Comparison of ENCODE assay signal across 20 mouse cellular contexts in the genomic region with DNA sequence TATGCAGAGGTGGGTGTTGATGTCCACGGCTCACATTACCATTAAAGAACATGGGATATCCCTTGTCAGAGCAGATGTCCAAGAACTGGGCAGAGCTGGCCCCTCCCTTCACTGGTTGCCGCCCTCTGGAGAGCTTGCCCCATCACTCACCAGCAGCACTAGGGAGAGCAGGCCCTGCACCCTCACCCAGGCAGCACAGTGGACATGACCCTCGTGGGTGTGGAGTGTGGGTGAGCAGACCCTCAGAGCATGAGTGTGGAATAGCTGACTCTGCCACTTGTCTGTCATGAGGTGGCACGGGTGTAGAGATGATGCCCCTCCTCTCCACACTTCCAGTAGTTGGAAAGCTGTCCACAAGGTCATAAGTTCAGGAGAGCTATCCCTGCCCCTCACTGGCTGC. TPM values are rescaled to one million over a fixed set of nuclear protein-coding genes. Genes with fewer than 3 reads are reported as not detected.
DNase-seq lines count a peak whose midpoint lies in the region; ATAC-seq and TF ChIP-seq lines count a peak whose summit lies in the region.
"Had no signal": no experiment of that assay in that cellular context is flagged by ENCODE, and none has a peak within 500 bp of the region (broad histone marks: within the 10 kb centered on the region; RNA-seq: fewer than 3 reads in every experiment).

No protein-coding gene starts in this region.

- H3K4me2 ChIP-seq in kidney, postnatal 0 days (ENCODE audit: low read length), result no peak overlapping the region
- H3K4me2 ChIP-seq in lung, embryonic 15.5 days, result no peak overlapping the region
- no peak overlapping the region for H3K4me2 ChIP-seq in limb, embryonic 15.5 days
- no peak overlapping the region for H3K4me2 ChIP-seq in forebrain, embryonic 15.5 days (replicated peaks)
- H3K4me2 ChIP-seq: forebrain, embryonic 13.5 days; hindbrain, embryonic 12.5 days had no signal

- no peak overlapping the region for H3K4me3 ChIP-seq in kidney, postnatal 0 days (replicated peaks; ENCODE audit: low read depth, low read length)
- H3K4me3 ChIP-seq in lung, embryonic 15.5 days, result no peak overlapping the region
- no peak overlapping the region for H3K4me3 ChIP-seq in limb, embryonic 15.5 days
- no peak overlapping the region for H3K4me3 ChIP-seq in forebrain, embryonic 15.5 days
- H3K4me3 ChIP-seq: forebrain, embryonic 13.5 days; gastrocnemius, adult 2 months; hindbrain, embryonic 12.5 days had no signal

- no peak for TF ChIP-seq CTCF in kidney, postnatal 0 days (IDR thresholded peaks at IDR 0.05; ENCODE audit: low read depth)

- WGBS in kidney, postnatal 0 days, result 45% methylated on average over 4 of the region's 4 CpGs
- WGBS in lung, embryonic 15.5 days, result 47% methylated on average over 4 of the region's 4 CpGs
- WGBS in limb, embryonic 15.5 days, result 63% methylated on average over 4 of the region's 4 CpGs
- WGBS in forebrain, embryonic 15.5 days, result 71% methylated on average over 4 of the region's 4 CpGs

- H3K4me1 ChIP-seq in kidney, postnatal 0 days (replicated peaks; ENCODE audit: insufficient read depth, low read length), result peaks cover 5% of the 10 kb centered on the region; the same call in 1 of the 2 replicates
- H3K4me1 ChIP-seq in lung, embryonic 15.5 days, result peaks cover 5% of the 10 kb centered on the region
- peaks cover 7% of the 10 kb centered on the region for H3K4me1 ChIP-seq in limb, embryonic 15.5 days
- H3K4me1 ChIP-seq in forebrain, embryonic 15.5 days, result peaks cover 6% of the 10 kb centered on the region

- no peaks in the 10 kb centered on the region for H3K9me3 ChIP-seq in kidney, postnatal 0 days (replicated peaks; ENCODE audit: low read length)
- no peaks in the 10 kb centered on the region for H3K9me3 ChIP-seq in lung, embryonic 15.5 days
- H3K9me3 ChIP-seq in limb, embryonic 15.5 days, result no peaks in the 10 kb centered on the region
- H3K9me3 ChIP-seq in forebrain, embryonic 15.5 days, result no peaks in the 10 kb centered on the region
- H3K9me3 ChIP-seq: forebrain, embryonic 13.5 days; hindbrain, embryonic 12.5 days had no signal

- no peak for DNase-seq in kidney, postnatal 0 days (ENCODE audit: low spot score)
- no peak for DNase-seq in kidney, postnatal 14 days
- no peak for DNase-seq in lung, postnatal 36 days
- DNase-seq: adrenal gland, adult 2 months; adrenal gland, postnatal 25 days; cerebellum, adult 18-20 months; cerebellum, adult 9-11 months; cerebellum, postnatal 36 days; gastrocnemius, adult 2 months; gastrocnemius, postnatal 25 days; heart, postnatal 10 days; heart, postnatal 4 days had no signal

- H3K27ac ChIP-seq in kidney, postnatal 0 days, result no peak overlapping the region
- no peak overlapping the region for H3K27ac ChIP-seq in lung, embryonic 15.5 days
- no peak overlapping the region for H3K27ac ChIP-seq in limb, embryonic 15.5 days
- no peak overlapping the region for H3K27ac ChIP-seq in forebrain, embryonic 15.5 days (replicated peaks)
- H3K27ac ChIP-seq: forebrain, embryonic 13.5 days; gastrocnemius, adult 2 months; hindbrain, embryonic 12.5 days had no signal

- no peaks in the 10 kb centered on the region for H3K36me3 ChIP-seq in kidney, postnatal 0 days (ENCODE audit: insufficient read depth, low read length)
- no peaks in the 10 kb centered on the region for H3K36me3 ChIP-seq in lung, embryonic 15.5 days
- no peaks in the 10 kb centered on the region for H3K36me3 ChIP-seq in limb, embryonic 15.5 days
- H3K36me3 ChIP-seq in forebrain, embryonic 15.5 days, result no peaks in the 10 kb centered on the region
- H3K36me3 ChIP-seq: hindbrain, embryonic 12.5 days had no signal

- peaks cover 26% of the 10 kb centered on the region for H3K27me3 ChIP-seq in kidney, postnatal 0 days (ENCODE audit: insufficient read depth, low read length)
- peaks cover 57% of the 10 kb centered on the region for H3K27me3 ChIP-seq in lung, embryonic 15.5 days
- peaks cover 69% of the 10 kb centered on the region for H3K27me3 ChIP-seq in limb, embryonic 15.5 days
- peaks cover 48% of the 10 kb centered on the region for H3K27me3 ChIP-seq in forebrain, embryonic 15.5 days

- no peak overlapping the region for H3K9ac ChIP-seq in kidney, postnatal 0 days (ENCODE audit: low read depth, low read length)
- H3K9ac ChIP-seq in lung, embryonic 15.5 days, result no peak overlapping the region
- no peak overlapping the region for H3K9ac ChIP-seq in limb, embryonic 15.5 days
- H3K9ac ChIP-seq in forebrain, embryonic 15.5 days (replicated peaks), result no peak overlapping the region
- H3K9ac ChIP-seq: forebrain, embryonic 13.5 days; hindbrain, embryonic 12.5 days had no signal

- ATAC-seq in kidney, postnatal 0 days (replicated peaks; ENCODE audit: low FRiP score, low read depth), result 0 out of 2 replicates have a peak, but pooled peaks have one; percentile 16
- 0 out of 2 replicates have a peak, but pooled peaks have one; percentile 23 for ATAC-seq in lung, embryonic 15.5 days (ENCODE audit: borderline replicate concordance, extremely low read depth, low FRiP score, low TSS enrichment)
- peak; percentile 59; the same call in 1 of the 2 replicates for ATAC-seq in erythroblast, adult 5-6 weeks (replicated peaks; ENCODE audit: low FRiP score, poor library complexity, severe bottlenecking)
- ATAC-seq in limb, embryonic 15.5 days (ENCODE audit: insufficient number of reproducible peaks, low FRiP score, low TSS enrichment, low read depth), result 0 out of 2 replicates have a peak, but pooled peaks have one; percentile 20
- ATAC-seq in forebrain, embryonic 15.5 days (replicated peaks), result no peak
- ATAC-seq: forebrain, embryonic 13.5 days; hindbrain, embryonic 16.5 days had no signal

RNA-seq across cellular contexts. Expression of gene Trp73, which starts 5.2 kb away (rescaled TPM):
- 0.25 and 0.26 TPM in 2 replicates for polyA plus RNA-seq in kidney, postnatal 0 days (2015; fragmentation: Nextera tagmentation; extraction: Ambion mirVana)
- 1.6 and 1.8 TPM in 2 replicates for polyA plus RNA-seq in lung, embryonic 15.5 days (2015; fragmentation: Nextera tagmentation; extraction: Ambion mirVana)
- not detected in 2 replicates for total RNA-seq in erythroblast, adult 5-6 weeks (2015; ENCODE audit: low replicate concordance)
- total RNA-seq in erythroblast, adult 5-6 weeks (2017; ENCODE audit: low replicate concordance), result not detected in 2 replicates
- polyA plus RNA-seq in limb, embryonic 15.5 days (2015; fragmentation: Nextera tagmentation; extraction: Ambion mirVana), result 3.4 and 3.9 TPM in 2 replicates
- polyA plus RNA-seq in forebrain, embryonic 15.5 days (2015; fragmentation: Nextera tagmentation; extraction: Ambion mirVana), result 5.6 and 5.9 TPM in 2 replicates
- total RNA-seq: adrenal gland, adult 2 months; adrenal gland, postnatal 25 days; gastrocnemius, adult 2 months; granulocyte monocyte progenitor cell, adult 5-6 weeks; heart, postnatal 4 days had no signal

RNA-seq across cellular contexts. Expression of gene Wrap73, which starts 7.4 kb away (rescaled TPM):
- polyA plus RNA-seq in kidney, postnatal 0 days (2015; fragmentation: Nextera tagmentation; extraction: Ambion mirVana), result 28.5 and 31.8 TPM in 2 replicates
- 39.5 and 41.7 TPM in 2 replicates for polyA plus RNA-seq in lung, embryonic 15.5 days (2015; fragmentation: Nextera tagmentation; extraction: Ambion mirVana)
- 1.5 and 2.3 TPM in 2 replicates for total RNA-seq in erythroblast, adult 5-6 weeks (2015; ENCODE audit: low replicate concordance)
- 2.6 and 4.5 TPM in 2 replicates for total RNA-seq in erythroblast, adult 5-6 weeks (2017; ENCODE audit: low replicate concordance)
- 38.5 and 39.9 TPM in 2 replicates for polyA plus RNA-seq in limb, embryonic 15.5 days (2015; fragmentation: Nextera tagmentation; extraction: Ambion mirVana)
- 58.3 and 62.1 TPM in 2 replicates for polyA plus RNA-seq in forebrain, embryonic 15.5 days (2015; fragmentation: Nextera tagmentation; extraction: Ambion mirVana)

RNA-seq across cellular contexts. Expression of gene Tprgl, which starts 25.7 kb away (rescaled TPM):
- polyA plus RNA-seq in kidney, postnatal 0 days (2015; fragmentation: Nextera tagmentation; extraction: Ambion mirVana), result 154 and 172 TPM in 2 replicates
- polyA plus RNA-seq in lung, embryonic 15.5 days (2015; fragmentation: Nextera tagmentation; extraction: Ambion mirVana), result 141 and 143 TPM in 2 replicates
- 75.2 and 117 TPM in 2 replicates for total RNA-seq in erythroblast, adult 5-6 weeks (2015; ENCODE audit: low replicate concordance)
- 104 and 115 TPM in 2 replicates for total RNA-seq in erythroblast, adult 5-6 weeks (2017; ENCODE audit: low replicate concordance)
- 149 and 157 TPM in 2 replicates for polyA plus RNA-seq in limb, embryonic 15.5 days (2015; fragmentation: Nextera tagmentation; extraction: Ambion mirVana)
- polyA plus RNA-seq in forebrain, embryonic 15.5 days (2015; fragmentation: Nextera tagmentation; extraction: Ambion mirVana), result 164 and 171 TPM in 2 replicates

RNA-seq across cellular contexts. Expression of gene Megf6, which starts 35.7 kb away (rescaled TPM):
- polyA plus RNA-seq in kidney, postnatal 0 days (2015; fragmentation: Nextera tagmentation; extraction: Ambion mirVana), result 5.0 and 5.8 TPM in 2 replicates
- 20.9 and 23.3 TPM in 2 replicates for polyA plus RNA-seq in lung, embryonic 15.5 days (2015; fragmentation: Nextera tagmentation; extraction: Ambion mirVana)
- 1.0 TPM in 1 of 2 replicates, not detected in the other for total RNA-seq in erythroblast, adult 5-6 weeks (2015; ENCODE audit: low replicate concordance)
- total RNA-seq in erythroblast, adult 5-6 weeks (2017; ENCODE audit: low replicate concordance), result not detected in 2 replicates
- 104 and 110 TPM in 2 replicates for polyA plus RNA-seq in limb, embryonic 15.5 days (2015; fragmentation: Nextera tagmentation; extraction: Ambion mirVana)
- 6.4 TPM in 2 replicates for polyA plus RNA-seq in forebrain, embryonic 15.5 days (2015; fragmentation: Nextera tagmentation; extraction: Ambion mirVana)
- total RNA-seq: granulocyte monocyte progenitor cell, adult 5-6 weeks had no signal
